Mouse (Mus musculus) embryonic facial prominence, embryonic 13.5 days (tissue): ENCODE measurements at regions not wholly inside any gene's neighbourhood (a gene's known extent, or its start where the extent isn't known, plus 50 kb on each side); places are given as distances from the start of the nearest gene placed in this dataset.

ENCODE experiments used
- ATAC-seq: fragments of 200-750 bp; cut with Nextera tagmentation; 2 replicates; pipeline ENCODE4 v1.8.0; 2017; ENCODE audit warnings: low read depth; ENCODE audit not compliant: insufficient number of reproducible peaks, insufficient read depth, low FRiP score, low TSS enrichment
- H3K27ac ChIP-seq: fragments of 300-500 bp; sonication (generic); 2 replicates; pipeline ENCODE4 v1.5.1; 2015; ENCODE audit warnings: moderate library complexity, mild to moderate bottlenecking, inconsistent platforms
- H3K27me3 ChIP-seq: fragments of 300-500 bp; sonication (generic); 2 replicates; pipeline ENCODE4 v1.6.1; 2015; ENCODE audit warnings: mild to moderate bottlenecking, inconsistent platforms
- H3K36me3 ChIP-seq: fragments of 300-500 bp; sonication (generic); 2 replicates; pipeline ENCODE4 v1.6.1; 2015; ENCODE audit warnings: mild to moderate bottlenecking, inconsistent platforms
- H3K4me1 ChIP-seq: fragments of 300-500 bp; sonication (generic); 2 replicates; pipeline ENCODE4 v1.6.1; 2015; ENCODE audit warnings: inconsistent platforms
- H3K4me2 ChIP-seq: fragments of 300-500 bp; sonication (generic); 2 replicates; pipeline ENCODE4 v1.6.1; 2015; ENCODE audit warnings: moderate library complexity, mild to moderate bottlenecking, inconsistent platforms
- H3K4me3 ChIP-seq: fragments of 300-500 bp; sonication (generic); 2 replicates; pipeline ENCODE4 v1.5.1; 2015; ENCODE audit warnings: mild to moderate bottlenecking, inconsistent platforms
- H3K9ac ChIP-seq: fragments of 300-500 bp; sonication (generic); 2 replicates; pipeline ENCODE4 v1.6.1; 2015; ENCODE audit warnings: mild to moderate bottlenecking, inconsistent platforms
- H3K9me3 ChIP-seq: fragments of 300-500 bp; sonication (generic); 2 replicates; pipeline ENCODE4 v1.6.1; 2016; ENCODE audit warnings: inconsistent platforms
- WGBS: fragments of 180-500 bp; shearing (Covaris S2); methylation state at CpG from one replicate; pipeline ENCODE4 v1.1.7; 2015; ENCODE audit warnings: mixed read lengths; 5-methylcytosine and 5-hydroxymethylcytosine counted together

DNA sequence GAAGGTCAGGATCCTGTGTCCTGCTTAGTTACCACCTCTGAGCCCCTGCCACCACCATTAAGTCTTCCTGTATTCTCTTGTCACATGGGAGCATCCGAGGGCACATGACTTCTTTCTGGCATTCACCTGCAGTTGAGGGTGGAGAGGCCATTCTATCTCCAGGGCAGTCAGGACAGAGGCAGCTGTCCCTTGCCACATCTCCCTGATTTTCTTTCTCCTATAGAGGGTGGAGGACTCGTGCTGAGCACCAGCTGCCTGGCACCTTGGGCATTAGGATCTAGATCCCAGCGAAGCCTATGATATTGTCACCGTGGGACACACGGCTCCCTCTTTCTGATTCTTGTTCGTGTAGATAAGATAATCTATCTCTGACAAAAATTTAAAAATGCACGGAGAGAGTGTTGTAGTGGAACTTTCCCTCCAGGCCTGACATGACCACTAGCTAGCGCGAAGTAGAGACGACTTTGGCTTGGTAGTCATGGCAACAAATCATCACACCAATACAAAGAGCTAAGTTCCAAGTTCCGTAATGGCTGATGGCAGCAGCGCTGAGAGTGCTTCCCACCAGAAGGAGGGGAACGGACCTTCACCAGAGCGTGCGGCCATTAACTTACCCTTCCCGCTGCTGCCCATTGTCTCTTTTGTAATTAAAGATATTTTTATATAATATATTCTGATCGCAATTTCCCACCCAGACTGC lies 137.7 kb downstream of the Ipmk start:
- ATAC-seq, result no peak
- no peak overlapping the region for H3K9ac ChIP-seq
- 79% methylated on average over 17 of the region's 17 CpGs for whole genome bisulfite sequencing
- no peaks in the 10 kb centered on the region for H3K9me3 ChIP-seq
- no peak overlapping the region for H3K27ac ChIP-seq
- H3K4me3 ChIP-seq, result no peak overlapping the region
- H3K4me1 ChIP-seq, result no peaks in the 10 kb centered on the region
- no peak overlapping the region for H3K4me2 ChIP-seq
- H3K36me3 ChIP-seq, result no peaks in the 10 kb centered on the region
- no peaks in the 10 kb centered on the region for H3K27me3 ChIP-seq

DNA sequence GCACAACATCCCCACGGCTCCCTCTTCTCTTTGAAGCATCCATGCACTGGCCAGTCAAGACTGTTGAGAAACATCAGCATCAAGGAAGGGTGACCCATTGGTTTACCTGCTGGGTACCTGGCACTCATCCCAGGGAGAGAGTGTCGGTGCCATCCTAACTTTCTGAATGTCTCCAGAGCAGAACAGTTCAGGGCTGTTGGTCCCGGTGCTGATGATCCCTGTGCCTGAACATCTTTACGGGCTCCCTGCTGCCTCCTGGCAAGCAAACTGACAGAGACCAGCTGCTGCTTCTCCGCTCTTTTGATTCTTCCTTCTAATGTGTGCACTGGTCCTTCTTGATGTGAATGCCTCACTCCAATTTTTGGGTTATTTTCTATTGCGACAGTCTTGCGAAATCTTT lies 142.2 kb downstream of the Ipmk start:
- Histone ChIP-seq H3K27ac (no peak overlapping the region), H3K4me3 (no peak overlapping the region), H3K4me2 (no peak overlapping the region), H3K36me3 (no peaks in the 10 kb centered on the region), H3K9ac (no peak overlapping the region), H3K27me3 (no peaks in the 10 kb centered on the region), H3K4me1 (no peaks in the 10 kb centered on the region), H3K9me3 (no peaks in the 10 kb centered on the region)
- no peak for ATAC-seq
- WGBS, result 91% methylated on average over 7 of the region's 7 CpGs

DNA sequence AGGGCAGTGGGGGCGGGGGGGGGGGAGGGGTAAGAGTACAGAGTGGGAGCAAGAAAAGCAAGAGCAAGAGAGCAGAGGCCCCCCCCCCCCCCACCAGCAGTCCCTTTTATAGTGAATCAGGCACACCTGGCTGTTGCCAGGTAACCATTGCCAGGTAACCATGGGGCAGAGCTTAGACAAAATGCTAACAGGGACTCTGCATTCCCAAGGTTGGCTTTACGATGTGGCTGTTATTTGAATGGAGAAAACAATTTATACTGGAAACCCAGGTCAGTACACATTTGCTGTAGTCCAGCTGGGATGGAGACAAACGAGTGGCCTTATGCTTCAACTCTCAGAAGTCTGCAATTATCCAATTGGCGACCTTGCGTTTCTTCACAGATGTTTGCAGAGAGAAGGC lies 154.5 kb downstream of the Ipmk start:
- ATAC-seq, result no peak
- Histone ChIP-seq H3K9me3 (no peaks in the 10 kb centered on the region), H3K4me2 (no peak overlapping the region), H3K4me1 (no peaks in the 10 kb centered on the region), H3K9ac (no peak overlapping the region), H3K27me3 (no peaks in the 10 kb centered on the region), H3K4me3 (no peak overlapping the region), H3K36me3 (no peaks in the 10 kb centered on the region), H3K27ac (no peak overlapping the region)
- WGBS, result 36% methylated on average over 4 of the region's 5 CpGs

GRCm38 (mm10) chr10:71504219-71504618 lies 156.7 kb downstream of the Ipmk start:
- Histone ChIP-seq H3K4me1 (no peaks in the 10 kb centered on the region), H3K36me3 (no peaks in the 10 kb centered on the region), H3K27me3 (no peaks in the 10 kb centered on the region), H3K9ac (no peak overlapping the region), H3K27ac (no peak overlapping the region), H3K4me3 (no peak overlapping the region), H3K9me3 (no peaks in the 10 kb centered on the region), H3K4me2 (no peak overlapping the region)
- no peak for ATAC-seq
- WGBS, result 78% methylated on average over 1 of the region's 1 CpGs

- Histone ChIP-seq H3K9me3 (no peaks in the 10 kb centered on the region), H3K27ac (no peak overlapping the region), H3K4me2 (no peak overlapping the region), H3K9ac (no peak overlapping the region), H3K4me3 (no peak overlapping the region), H3K27me3 (no peaks in the 10 kb centered on the region), H3K4me1 (no peaks in the 10 kb centered on the region), H3K36me3 (no peaks in the 10 kb centered on the region)
- no peak for ATAC-seq
- WGBS, result 38% methylated on average over 2 of the region's 2 CpGs
These were observed 177.7 kb downstream of the Ipmk start for GRCm38 (mm10) chr10:71525290-71525689.

- ATAC-seq, result 0 out of 2 replicates have a peak, but pooled peaks have one; percentile 20
- H3K9ac ChIP-seq, result no peak overlapping the region
- no peaks in the 10 kb centered on the region for H3K27me3 ChIP-seq
- WGBS, result 56% methylated on average over 2 of the region's 2 CpGs
- no peak overlapping the region for H3K4me2 ChIP-seq
- no peaks in the 10 kb centered on the region for H3K36me3 ChIP-seq
- H3K4me3 ChIP-seq, result no peak overlapping the region
- H3K27ac ChIP-seq, result no peak overlapping the region
- H3K9me3 ChIP-seq, result no peaks in the 10 kb centered on the region
- 0 out of 2 replicates have a peak, but pooled peaks cover 7% of the 10 kb centered on the region for H3K4me1 ChIP-seq
These were observed 186.2 kb downstream of the Ipmk start for GRCm38 (mm10) chr10:71533759-71534158.

DNA sequence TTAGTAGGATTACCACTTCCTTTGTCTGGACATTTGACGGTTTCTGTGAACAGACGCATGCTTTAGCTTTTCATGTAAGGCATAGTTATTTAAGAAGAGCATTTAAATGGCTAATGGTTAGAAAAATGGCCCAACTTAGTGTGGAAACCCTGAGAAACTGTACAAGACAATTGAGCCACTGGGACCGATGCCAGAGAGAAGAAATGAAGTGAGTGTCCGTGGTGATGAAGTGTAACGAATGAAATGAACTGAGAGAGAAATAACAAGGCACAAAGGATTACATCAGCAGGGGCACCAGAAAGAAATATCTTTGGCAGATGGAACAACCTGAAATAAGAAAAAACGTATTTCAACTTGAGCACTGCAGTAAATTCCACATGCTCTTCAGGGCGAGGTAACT lies 197.9 kb downstream of the Ipmk start:
- Histone ChIP-seq H3K9me3 (no peaks in the 10 kb centered on the region), H3K4me3 (no peak overlapping the region), H3K9ac (no peak overlapping the region), H3K27ac (no peak overlapping the region), H3K36me3 (no peaks in the 10 kb centered on the region), H3K4me2 (no peak overlapping the region), H3K4me1 (no peaks in the 10 kb centered on the region), H3K27me3 (no peaks in the 10 kb centered on the region)
- no peak for ATAC-seq
- WGBS, result 85% methylated on average over 7 of the region's 7 CpGs

DNA sequence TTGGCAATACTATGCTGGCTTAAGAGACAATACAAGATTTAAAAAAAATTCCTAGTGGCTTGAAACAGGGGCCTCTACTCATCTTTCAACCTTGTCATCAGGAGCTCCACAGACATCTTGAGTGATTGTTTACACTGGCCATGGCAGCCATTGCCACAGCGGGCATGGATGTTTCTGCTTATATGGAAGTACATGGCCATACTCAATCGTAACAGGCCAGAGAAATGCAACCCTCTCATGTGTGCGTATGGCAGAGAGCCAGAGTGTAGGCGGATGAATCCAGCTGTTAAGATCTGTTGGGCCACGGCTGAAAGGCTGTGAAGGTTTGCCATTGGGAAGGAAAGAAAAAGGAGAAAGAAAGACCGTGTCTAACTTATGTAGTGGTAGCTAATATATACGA lies 198.9 kb downstream of the Ipmk start:
- Histone ChIP-seq H3K4me2 (no peak overlapping the region), H3K9ac (no peak overlapping the region), H3K4me3 (no peak overlapping the region), H3K27ac (no peak overlapping the region), H3K4me1 (no peaks in the 10 kb centered on the region), H3K9me3 (no peaks in the 10 kb centered on the region), H3K27me3 (no peaks in the 10 kb centered on the region), H3K36me3 (no peaks in the 10 kb centered on the region)
- WGBS, result 82% methylated on average over 7 of the region's 7 CpGs
- no peak for ATAC-seq

DNA sequence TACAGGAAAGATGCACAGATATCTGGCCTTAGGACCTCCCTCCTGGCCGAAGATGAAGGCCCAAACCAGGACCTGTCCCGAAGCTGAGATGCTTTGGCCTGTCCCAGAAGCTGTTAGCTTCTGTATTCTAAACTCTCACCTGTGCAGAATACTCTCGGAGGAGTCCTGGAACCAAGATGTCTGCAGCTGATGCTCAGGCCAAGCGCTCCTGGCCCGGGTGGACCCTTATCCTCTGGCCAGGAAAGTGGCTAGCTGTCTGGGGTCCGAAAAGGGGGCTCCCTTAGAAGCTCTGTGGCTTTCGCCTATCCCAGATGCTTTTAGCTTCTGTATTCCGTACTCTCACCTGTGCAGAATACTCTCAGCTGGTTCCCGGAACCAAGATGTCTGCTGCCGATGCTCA lies 236.2 kb downstream of the Ipmk start:
- H3K4me1 ChIP-seq, result no peaks in the 10 kb centered on the region
- no peak overlapping the region for H3K4me3 ChIP-seq
- no peak overlapping the region for H3K27ac ChIP-seq
- WGBS, result 91% methylated on average over 10 of the region's 10 CpGs
- H3K27me3 ChIP-seq, result no peaks in the 10 kb centered on the region
- no peaks in the 10 kb centered on the region for H3K36me3 ChIP-seq
- no peak overlapping the region for H3K4me2 ChIP-seq
- H3K9ac ChIP-seq, result no peak overlapping the region
- no peaks in the 10 kb centered on the region for H3K9me3 ChIP-seq
- no peak for ATAC-seq

- no peaks in the 10 kb centered on the region for H3K9me3 ChIP-seq
- H3K4me1 ChIP-seq, result no peaks in the 10 kb centered on the region
- no peak overlapping the region for H3K9ac ChIP-seq
- no peak overlapping the region for H3K4me3 ChIP-seq
- H3K4me2 ChIP-seq, result no peak overlapping the region
- H3K36me3 ChIP-seq, result no peaks in the 10 kb centered on the region
- WGBS, result 87% methylated on average over 6 of the region's 6 CpGs
- no peak for ATAC-seq
- H3K27ac ChIP-seq, result no peak overlapping the region
- no peaks in the 10 kb centered on the region for H3K27me3 ChIP-seq
These were observed 251.0 kb downstream of the Ipmk start for GRCm38 (mm10) chr10:71598515-71598914.

- ATAC-seq, result no peak
- no peak overlapping the region for H3K4me2 ChIP-seq
These were observed 266.2 kb downstream of the Ipmk start for GRCm38 (mm10) chr10:71613736-71614135.

DNA sequence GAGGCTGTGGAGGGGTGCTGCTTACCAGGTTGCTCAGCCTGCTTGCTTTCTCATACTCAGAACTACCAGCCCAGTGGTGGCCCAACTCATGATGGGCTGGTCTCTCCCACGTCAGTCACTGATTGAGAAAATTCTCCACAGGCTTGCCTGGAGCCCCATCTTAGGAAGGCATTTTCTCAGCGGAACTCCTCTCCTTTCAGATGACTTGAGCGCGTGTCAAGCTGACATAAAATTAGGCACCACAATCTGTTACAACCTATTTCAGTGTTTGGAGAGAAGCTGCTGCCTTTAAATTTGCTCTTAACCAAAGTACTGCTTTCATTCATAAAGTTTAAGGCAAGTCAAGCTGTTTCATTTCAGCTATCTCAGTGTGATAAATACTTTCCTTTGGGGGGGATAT lies 269.6 kb downstream of the Ipmk start:
- H3K4me1 ChIP-seq, result no peaks in the 10 kb centered on the region
- no peak for ATAC-seq
- no peak overlapping the region for H3K4me2 ChIP-seq
- 79% methylated on average over 4 of the region's 4 CpGs for WGBS
- no peaks in the 10 kb centered on the region for H3K27me3 ChIP-seq
- no peak overlapping the region for H3K4me3 ChIP-seq
- H3K9me3 ChIP-seq, result no peaks in the 10 kb centered on the region
- no peak overlapping the region for H3K27ac ChIP-seq
- no peaks in the 10 kb centered on the region for H3K36me3 ChIP-seq
- H3K9ac ChIP-seq, result no peak overlapping the region

More at GRCm38 (mm10) chr10:71613736-71614135, 266.2 kb downstream of the Ipmk start:
- H3K9ac ChIP-seq, result no peak overlapping the region
- WGBS, result 90% methylated on average over 4 of the region's 4 CpGs
- H3K27me3 ChIP-seq, result no peaks in the 10 kb centered on the region
- no peaks in the 10 kb centered on the region for H3K4me1 ChIP-seq
- no peaks in the 10 kb centered on the region for H3K36me3 ChIP-seq
- H3K9me3 ChIP-seq, result no peaks in the 10 kb centered on the region
- H3K4me3 ChIP-seq, result no peak overlapping the region
- H3K27ac ChIP-seq, result no peak overlapping the region
